Mouse (Mus musculus) small intestine, adult 2 months (tissue): ENCODE results near the gene Acp7.

ENCODE experiments used
- CTCF ChIP-seq: fragments of 200-500 bp; IDR thresholded peaks from 2 replicates; pipeline ENCODE4 v1.5.1; 2012; ENCODE audit warnings: low read depth, mild to moderate bottlenecking, control low read depth, inconsistent platforms, low read length, moderate library complexity, mixed read lengths; ENCODE audit not compliant: insufficient replicate concordance, insufficient read length; ENCODE audit errors: extremely low read depth
- POLR2A ChIP-seq: fragments of 200-500 bp; IDR thresholded peaks from 2 replicates; pipeline ENCODE4 v1.6.1; 2012; ENCODE audit warnings: low read depth, mild to moderate bottlenecking, control low read depth, inconsistent platforms, low read length, moderate library complexity

GRCm38 (mm10) chr7:28619098-28619715 lies 11.9 kb downstream of the Acp7 start:
- TF ChIP-seq POLR2A, result no peak
- no peak for TF ChIP-seq CTCF
